Mouse (Mus musculus): ENCODE data around the gene Camkmt. TPM values are rescaled to one million over a fixed set of nuclear protein-coding genes. Genes with fewer than 3 reads are reported as not detected.

The Camkmt gene
- total RNA-seq (2021) = 1 to 10 TPM; 6.3 to 7.6 TPM
- long read RNA-seq, experiment 1, partial matches to known transcripts = 1 of 2 reads
- long read RNA-seq, experiment 1, other reads (novel, unspliced or antisense) = 1 of 2 reads
- long read RNA-seq, experiment 2 = 0 reads

DNA sequence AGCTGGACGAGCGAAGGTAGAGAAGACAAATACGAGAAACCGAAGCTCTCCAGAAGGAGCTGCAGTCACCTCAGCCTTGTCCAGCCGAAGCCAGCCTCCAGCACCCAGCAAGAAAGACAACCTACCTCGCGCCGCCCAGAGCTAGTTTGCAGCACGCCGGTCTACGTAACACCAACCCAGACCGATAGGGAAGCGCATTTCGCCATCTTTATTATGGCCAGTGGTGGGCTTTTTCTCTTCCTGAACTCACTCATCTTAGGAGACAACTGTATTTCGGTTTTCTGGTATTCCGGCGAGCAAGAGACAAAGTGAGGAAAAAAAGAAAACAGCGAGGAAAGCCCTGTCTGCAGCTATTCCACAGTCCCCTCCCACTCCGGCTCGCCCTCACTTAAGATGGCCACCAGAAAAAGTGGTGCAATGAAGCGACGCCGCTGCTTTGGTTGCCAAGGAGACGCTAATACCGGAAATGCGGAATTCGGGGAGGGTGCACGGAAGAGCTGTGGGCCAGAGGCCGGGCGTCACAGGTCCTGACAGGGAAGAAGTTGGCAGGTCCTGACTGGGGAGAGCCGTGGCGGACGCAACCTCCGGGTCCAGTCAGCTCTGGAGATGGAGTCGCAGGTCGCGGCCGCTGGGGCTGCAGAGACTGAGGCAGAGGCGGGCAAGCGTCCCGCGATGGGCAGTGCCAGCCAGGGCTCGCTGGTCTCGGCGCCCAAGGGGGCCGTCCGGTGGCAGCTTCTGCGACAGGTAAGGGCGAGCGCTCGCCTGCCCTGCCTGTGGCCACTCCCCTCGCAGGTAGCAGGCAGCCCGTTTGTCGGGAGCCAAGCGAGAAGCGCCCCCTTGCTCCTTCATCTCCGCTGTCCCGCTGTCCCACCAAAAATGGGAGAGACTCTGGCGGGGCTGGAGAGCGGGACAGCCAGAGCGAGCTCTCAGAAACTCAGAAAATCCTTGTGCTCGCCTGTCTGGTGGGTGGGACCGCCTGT, at the start of gene Camkmt, which contains the start of gene Prepl:
Gene Camkmt, plus strand, starts transcription at position 433 of the 980 bp plus-strand sequence.
Gene Prepl, minus strand, starts transcription at position 122 of the 980 bp plus-strand sequence.
- peak; percentile 96 to 97 for DNase-seq

- DNase-seq = no peak
These were observed 49.4 kb upstream of the Camkmt start for GRCm38 (mm10) chr17:85040913-85041312.

GRCm38 (mm10) chr17:85042419-85042818, 47.9 kb upstream of the Camkmt start:
- DNase-seq = no peak

DNA sequence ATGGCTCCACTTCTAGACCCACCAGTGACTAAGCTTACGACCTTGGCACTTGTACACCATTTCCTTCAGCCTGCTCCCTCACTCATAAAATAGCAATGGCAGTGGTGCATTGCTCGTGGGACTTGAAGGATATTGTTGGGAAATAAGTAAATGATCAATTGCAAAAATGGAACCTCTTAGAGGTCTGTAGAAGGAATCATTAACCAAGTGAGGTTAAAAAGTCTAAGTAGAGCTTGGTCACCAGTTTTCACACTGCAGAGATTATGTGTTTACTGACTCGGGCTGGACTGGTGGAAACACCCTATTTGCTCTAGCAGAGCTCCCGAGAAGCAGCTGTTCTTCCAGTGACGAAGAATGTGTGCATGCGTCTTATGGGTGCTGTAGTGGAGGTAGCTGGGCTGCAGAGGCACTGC, 46.9 kb upstream of the Camkmt start:
- peak in 1 of 2 experiments; percentile 22 for DNase-seq

DNA sequence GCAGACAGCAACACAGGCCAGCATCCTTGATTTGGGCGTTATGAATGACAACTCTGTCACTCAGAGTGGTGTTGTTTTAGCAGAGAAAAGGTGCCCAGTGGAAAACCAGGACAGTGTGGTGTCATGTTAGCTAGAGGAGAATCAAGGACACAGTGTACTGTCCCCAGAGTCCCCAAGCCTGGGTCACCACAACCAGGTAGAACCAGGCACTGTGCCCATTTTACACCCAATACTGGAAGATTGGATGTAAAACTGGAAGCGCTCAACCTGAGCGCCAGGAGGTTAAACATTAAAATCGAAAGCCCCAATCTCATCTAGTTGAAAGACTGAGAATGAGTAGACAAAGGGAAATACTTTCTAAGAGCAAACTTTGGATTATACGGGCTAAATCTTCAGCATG, 45.9 kb upstream of the Camkmt start:
- no peak for DNase-seq

- DNase-seq = no peak
These were observed 45.2 kb upstream of the Camkmt start for GRCm38 (mm10) chr17:85045160-85045559.

DNA sequence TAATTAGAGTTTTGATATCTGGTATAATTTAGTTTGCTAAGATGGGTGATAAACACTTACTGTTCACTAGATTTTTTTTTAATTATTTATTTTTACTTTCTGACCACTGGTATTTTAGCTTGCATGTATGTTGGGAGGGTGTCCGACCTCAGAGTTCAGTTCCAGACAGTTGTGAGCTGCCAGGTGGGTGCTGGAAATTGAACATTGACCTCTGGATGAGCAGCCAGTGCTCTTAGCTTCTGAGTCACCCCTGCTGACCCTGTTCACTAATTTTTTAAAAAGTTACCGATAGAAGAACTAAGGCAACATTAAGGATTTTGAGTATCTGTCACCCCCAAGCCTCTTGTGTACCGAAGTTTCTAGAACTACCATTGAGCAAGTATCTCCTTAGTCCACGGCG, 42.0 kb upstream of the Camkmt start:
- DNase-seq = no peak

GRCm38 (mm10) chr17:85058276-85058675, 32.1 kb upstream of the Camkmt start:
- no peak for DNase-seq

GRCm38 (mm10) chr17:85059136-85059535, 31.2 kb upstream of the Camkmt start:
- no peak for DNase-seq

- DNase-seq = no peak
These were observed 26.8 kb upstream of the Camkmt start for GRCm38 (mm10) chr17:85063560-85063959.

- no peak for DNase-seq
These were observed 23.0 kb upstream of the Camkmt start for GRCm38 (mm10) chr17:85067331-85067730.

DNA sequence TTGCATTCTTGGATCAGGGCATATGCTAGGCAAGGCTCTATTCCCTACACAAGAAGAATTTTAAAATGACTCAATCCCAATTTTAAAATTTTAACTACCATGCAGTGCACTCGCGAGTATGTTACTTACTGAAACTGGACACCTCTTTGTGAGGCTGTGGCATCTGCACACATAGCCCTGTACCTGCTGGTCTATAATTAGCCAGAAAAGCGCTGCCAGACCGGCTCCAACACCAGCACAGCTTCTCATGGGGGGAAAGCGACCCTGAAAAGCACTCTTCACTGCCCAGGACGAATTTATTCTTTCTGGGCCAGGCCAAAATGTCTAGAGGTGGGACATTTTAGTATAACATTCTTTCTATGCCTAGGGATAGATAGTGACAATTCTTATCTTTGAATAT, 19.7 kb upstream of the Camkmt start:
- DNase-seq = no peak

- no peak for DNase-seq
These were observed 19.1 kb upstream of the Camkmt start for GRCm38 (mm10) chr17:85071088-85071775.

- DNase-seq = no peak
These were observed 18.0 kb upstream of the Camkmt start for GRCm38 (mm10) chr17:85072383-85072782.

DNA sequence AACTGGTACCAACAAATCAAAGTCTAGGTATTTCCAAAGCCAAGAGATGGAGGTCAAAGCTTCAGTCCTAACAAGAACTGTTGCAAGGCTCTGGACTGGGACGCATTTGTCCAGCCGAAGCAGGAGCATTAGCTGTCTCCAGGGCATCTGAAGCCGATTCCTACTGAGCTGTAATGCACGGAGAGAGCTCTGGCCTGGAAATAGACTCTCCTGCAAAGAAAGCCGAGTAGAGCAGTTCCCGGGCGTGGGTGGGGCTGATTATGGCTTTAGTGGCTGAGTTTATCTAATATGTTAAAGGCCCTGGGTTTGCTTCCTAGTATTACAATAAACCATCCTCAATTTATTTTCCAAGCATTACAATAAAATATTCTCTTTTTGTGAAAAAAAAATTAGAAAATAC, 17.1 kb upstream of the Camkmt start:
- DNase-seq = no peak

DNA sequence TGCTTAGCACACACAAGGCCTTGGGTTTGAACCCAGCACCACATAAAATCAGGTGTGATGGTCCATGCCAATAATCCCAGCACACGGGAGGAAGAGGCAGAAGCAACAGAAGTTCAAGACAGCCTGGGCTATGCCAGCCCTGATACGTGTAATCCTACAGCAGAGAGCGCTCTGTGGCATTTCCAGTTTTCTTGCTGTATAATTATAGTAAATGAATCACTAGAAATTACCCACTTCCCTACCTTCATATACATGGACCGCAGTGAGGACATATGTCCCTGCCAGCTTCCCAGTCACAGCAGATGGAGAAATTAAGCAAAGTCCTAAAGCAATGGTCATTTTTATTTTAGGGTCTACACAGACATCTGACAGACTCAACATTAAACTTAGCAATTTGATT, 16.3 kb upstream of the Camkmt start:
- no peak for DNase-seq

DNA sequence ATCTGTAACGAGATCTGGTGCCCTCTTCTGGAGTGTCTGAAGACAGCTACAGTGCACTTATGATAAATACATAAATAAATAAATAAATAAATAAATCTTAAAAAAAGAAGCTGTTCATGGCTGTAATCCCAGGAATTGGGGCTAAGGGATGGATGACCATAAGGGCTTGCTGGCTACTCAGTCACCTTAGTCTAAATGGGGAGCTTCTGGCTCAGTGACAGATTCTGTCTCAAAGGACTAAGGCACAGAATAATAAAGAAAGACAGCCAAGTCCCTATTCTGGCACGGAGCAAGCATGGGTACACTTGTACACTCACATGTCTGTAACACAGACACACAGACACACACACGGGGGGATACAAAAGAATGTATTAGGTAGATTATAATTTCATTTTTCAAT, 11.1 kb upstream of the Camkmt start:
- no peak for DNase-seq

- DNase-seq = no peak
These were observed 9.6 kb upstream of the Camkmt start for GRCm38 (mm10) chr17:85080781-85081180.

DNA sequence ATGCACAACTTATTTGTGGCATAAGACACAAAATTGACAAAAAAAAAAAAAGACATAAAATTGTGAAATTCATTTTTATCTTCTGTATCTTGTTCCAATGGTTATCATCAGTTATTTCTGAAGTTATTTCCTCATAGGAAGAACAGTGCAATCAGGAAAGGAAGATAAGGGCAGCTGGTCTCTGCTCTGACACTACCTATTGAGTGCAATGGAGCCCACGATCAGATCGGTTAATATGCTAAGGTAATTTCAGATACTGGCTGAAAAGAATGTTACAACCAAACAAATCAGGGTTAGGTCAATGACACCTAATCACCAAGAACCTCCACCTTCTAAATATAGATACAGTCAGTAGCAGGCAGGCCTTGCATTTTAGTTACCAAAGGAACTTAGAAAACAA, 5.0 kb upstream of the Camkmt start:
- DNase-seq = no peak

GRCm38 (mm10) chr17:85086501-85086900, 3.9 kb upstream of the Camkmt start:
- DNase-seq = no peak

DNA sequence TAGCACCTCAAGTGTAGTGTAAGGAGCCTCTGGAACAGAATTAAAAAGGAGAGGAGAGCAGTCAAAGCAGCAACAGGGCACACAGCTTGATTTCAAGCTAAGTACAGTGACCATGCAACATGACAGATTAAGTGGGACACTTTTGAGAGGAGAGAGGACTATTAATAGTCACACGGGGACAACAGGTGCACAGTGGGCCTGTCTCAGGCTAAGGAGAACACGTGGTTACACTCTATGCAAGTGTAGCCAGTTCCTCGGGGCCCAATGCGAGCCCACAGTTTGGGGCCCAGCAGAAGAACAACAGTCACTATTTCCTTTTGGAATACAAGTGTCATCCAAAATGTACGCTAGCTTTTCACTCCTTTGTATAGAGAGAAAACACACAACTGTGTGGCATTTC, 2.8 kb upstream of the Camkmt start:
- no peak for DNase-seq

- no peak for DNase-seq
These were observed 2.0 kb upstream of the Camkmt start for GRCm38 (mm10) chr17:85088401-85088800.

DNA sequence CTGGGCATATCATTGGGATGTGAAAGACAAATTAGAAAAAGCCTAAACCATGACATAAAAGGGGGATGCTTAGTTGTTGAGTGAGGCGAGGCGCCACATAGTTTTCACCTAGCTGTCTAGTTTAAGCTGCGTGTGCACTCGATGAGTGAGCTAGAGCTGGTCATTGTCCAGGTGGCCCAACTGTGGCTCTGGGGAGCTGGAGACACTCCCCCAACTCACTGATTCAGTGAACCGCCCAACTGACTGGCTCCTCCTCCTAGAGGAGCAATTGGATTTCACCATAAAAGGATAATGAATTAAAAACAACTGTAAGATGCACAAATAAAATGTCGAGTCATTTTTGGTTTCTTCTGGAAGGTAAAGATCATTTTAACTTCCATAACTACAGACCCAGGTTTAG, 1.3 kb upstream of the Camkmt start:
- no peak for DNase-seq

All from adrenal gland, postnatal 36 days (tissue).